Mouse (Mus musculus) E14TG2a.4 (cell line): ENCODE data around the gene Trim30a.

Experiments used
- H3K27me3 ChIP-seq: 2 replicates; pipeline ENCODE4 v1.6.1; 2014; ENCODE audit warnings: low read length, control low read depth; ENCODE audit not compliant: insufficient read depth
- H3K36me3 ChIP-seq: 2 replicates; pipeline ENCODE4 v1.6.1; 2014; ENCODE audit warnings: low read length, control low read depth; ENCODE audit not compliant: insufficient read depth
- H3K4me1 ChIP-seq: replicated peaks from 2 replicates; pipeline ENCODE4 v1.6.1; 2014; ENCODE audit warnings: low read depth, low read length, control low read depth
- H3K4me3 ChIP-seq: replicated peaks from 2 replicates; pipeline ENCODE4 v1.5.1; 2014; ENCODE audit warnings: mild to moderate bottlenecking, low read length
- H3K9me3 ChIP-seq: 2 replicates; pipeline ENCODE4 v1.6.1; 2014; ENCODE audit warnings: low read length, control low read depth
- CTCF ChIP-seq: conservative IDR thresholded peaks from 2 replicates; pipeline ENCODE4 v1.5.1; 2014; ENCODE audit warnings: low read length
- NANOG ChIP-seq: IDR thresholded peaks from 2 replicates; pipeline ENCODE4 v1.6.1; 2014; ENCODE audit warnings: borderline replicate concordance, low read length, mixed read lengths
- POU5F1 ChIP-seq: IDR thresholded peaks from 2 replicates; pipeline ENCODE4 v1.6.1; 2014; ENCODE audit warnings: low read length, borderline replicate concordance

Trim30a gene

DNA sequence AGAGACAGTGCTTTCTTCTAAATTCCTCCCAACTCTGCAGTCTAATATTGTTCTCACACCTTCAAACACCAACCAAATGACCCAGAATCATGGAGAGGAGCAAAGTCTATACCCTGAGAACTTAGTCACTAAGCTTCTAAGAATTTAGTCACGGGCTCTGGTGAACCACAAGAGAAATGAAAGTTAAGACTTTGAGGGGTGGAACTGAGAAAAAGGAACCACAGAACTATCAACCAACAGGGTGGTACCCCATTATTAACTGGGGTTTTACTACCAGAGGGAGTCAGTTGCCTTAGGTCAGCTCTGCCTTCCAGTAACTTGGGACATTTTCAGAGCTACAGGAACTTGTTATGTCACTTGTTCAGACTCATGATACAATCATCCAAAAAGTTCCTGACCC, 64.3 kb downstream of the Trim30a start, which contains the start of gene Trim30c:
Gene Trim30c, minus strand, starts transcription at position 140 of the 400 bp plus-strand sequence.
- H3K27me3 ChIP-seq = no peaks in the 10 kb centered on the region
- no peak for TF ChIP-seq POU5F1
- no peak for TF ChIP-seq CTCF
- no peak for TF ChIP-seq NANOG
- no peaks in the 10 kb centered on the region for H3K9me3 ChIP-seq
- no peaks in the 10 kb centered on the region for H3K36me3 ChIP-seq
- H3K4me1 ChIP-seq = no peaks in the 10 kb centered on the region
- no peak within 1 kb of the TSS for H3K4me3 ChIP-seq

DNA sequence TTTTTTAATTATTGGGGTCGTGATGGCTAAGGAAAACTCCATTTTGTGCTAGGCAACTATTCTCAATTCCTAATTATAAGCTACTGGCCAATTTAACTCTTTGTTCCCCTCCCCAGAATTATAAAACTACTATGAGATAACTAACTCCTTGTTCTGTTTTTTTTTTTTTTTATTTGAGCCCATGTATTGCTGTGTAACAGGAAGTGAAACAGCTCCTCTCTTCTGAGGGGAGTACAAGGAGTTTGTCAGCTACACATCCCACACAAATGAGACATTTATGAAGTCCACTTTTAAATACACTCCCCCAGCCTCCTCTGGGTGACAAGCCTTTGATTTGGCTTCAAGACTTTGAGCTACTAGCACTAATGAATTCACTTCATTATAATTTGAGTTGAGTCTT, 66.5 kb downstream of the Trim30a start:
- Histone ChIP-seq H3K4me3 (no peak overlapping the region), H3K9me3 (no peaks in the 10 kb centered on the region; the same call in 1 of the 2 replicates), H3K27me3 (no peaks in the 10 kb centered on the region), H3K4me1 (no peaks in the 10 kb centered on the region), H3K36me3 (no peaks in the 10 kb centered on the region)
- TF ChIP-seq POU5F1 (no peak), NANOG (no peak), CTCF (no peak)

DNA sequence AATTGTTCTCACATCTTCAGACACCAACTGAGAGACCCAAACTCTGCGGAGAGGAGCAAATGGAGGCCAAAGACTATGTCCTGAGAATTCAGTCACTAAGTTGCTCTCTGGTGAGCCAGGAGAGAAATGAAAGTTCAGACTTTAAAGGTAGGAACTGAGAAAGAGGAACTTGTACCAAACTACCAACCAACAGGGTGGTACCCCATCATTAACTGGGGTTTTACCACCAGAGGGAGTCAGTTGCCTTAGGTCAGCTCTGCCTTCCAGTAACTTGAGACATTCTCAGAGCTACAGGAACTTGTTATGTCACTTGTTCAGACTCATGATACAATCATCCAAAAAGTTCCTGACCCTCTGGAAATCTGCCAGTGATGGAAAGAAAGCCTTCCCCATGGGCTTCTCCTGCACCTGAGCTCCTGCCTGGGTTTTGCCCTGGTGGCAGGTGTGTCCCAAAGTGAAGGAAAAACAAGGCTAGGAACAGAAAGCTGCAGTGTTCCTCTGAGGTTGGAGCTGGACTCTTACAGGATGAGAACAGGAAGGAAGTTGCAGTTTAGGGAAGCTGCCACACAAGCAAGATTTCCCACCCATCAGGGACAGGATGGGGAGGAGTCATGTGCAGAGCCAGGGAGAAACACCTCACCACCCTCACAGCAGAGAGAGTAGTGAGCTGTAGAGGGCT, 95.1 kb downstream of the Trim30a start, which contains the start of gene Trim30b:
Gene Trim30b, minus strand, starts transcription at position 149 of the 679 bp plus-strand sequence.
- Histone ChIP-seq H3K9me3 (no peaks in the 10 kb centered on the region), H3K4me3 (no peak within 1 kb of the TSS), H3K36me3 (no peaks in the 10 kb centered on the region), H3K27me3 (no peaks in the 10 kb centered on the region), H3K4me1 (no peaks in the 10 kb centered on the region)
- no peak for TF ChIP-seq CTCF
- no peak for TF ChIP-seq POU5F1
- TF ChIP-seq NANOG = no peak

DNA sequence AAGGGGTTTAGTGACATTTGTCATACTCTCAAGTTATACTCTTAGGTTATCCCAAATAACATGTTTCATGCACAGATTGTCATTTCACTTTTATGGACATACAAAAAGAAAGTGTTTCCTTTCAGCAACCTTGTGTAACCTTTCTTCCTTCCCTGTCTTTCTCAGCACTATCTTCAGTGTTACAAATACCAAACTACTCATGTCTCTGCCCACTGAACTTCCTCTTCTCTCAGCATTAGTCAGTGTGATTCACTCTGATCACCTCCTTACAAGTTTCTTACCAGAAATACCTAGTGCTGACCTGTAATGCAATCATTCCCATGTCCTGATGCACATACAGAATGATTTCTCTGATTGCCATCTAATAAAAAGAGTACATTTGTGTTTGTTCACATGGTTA, 98.7 kb downstream of the Trim30a start:
- Histone ChIP-seq H3K4me1 (no peaks in the 10 kb centered on the region), H3K36me3 (no peaks in the 10 kb centered on the region), H3K27me3 (no peaks in the 10 kb centered on the region), H3K4me3 (no peak overlapping the region), H3K9me3 (no peaks in the 10 kb centered on the region)
- TF ChIP-seq NANOG (no peak), POU5F1 (no peak), CTCF (no peak)
